Mouse (Mus musculus) kidney, adult 8-10 months (tissue): Measurements from ENCODE around the gene Sorcs2.

Experiments used
- DNase-seq, 2 experiments: peaks; one replicate each; pipeline ENCODE4 v3.0.0; 2022

The Sorcs2 gene

DNA sequence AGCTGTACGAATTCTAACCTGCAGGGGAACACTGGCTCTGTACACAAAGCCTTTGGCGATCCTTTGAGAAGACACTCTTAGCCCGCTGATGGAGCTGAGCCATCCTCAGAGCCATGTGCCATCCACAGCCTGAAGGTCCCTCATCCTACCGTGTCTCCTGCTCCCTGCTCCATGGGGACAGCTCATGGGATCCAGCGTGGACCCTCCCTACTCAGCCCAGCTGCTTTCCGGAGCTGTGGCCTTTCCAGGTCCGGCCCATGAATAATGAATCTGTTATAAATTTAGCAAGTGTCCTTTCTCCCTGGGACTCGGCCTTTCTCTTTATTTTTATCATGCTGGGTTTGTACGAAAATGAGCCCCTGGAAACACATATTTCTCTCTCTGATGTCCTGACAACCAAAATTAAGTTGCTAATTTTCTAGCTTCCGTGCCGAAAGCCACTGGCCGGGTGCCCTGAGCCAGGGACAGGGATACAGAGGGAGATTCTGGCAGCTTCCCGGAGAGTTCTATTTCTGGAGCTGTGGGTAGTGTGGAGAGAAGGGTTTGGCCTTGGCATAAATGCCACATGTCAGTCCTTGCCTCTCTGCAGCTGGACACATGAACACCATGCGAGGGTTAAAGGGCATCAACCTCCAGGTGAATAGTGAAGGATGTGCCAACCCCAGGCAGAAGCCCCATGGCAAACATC, 228.8 kb downstream of the Sorcs2 start:
- DNase-seq = no peak

GRCm38 (mm10) chr5:36166346-36167013, 231.5 kb downstream of the Sorcs2 start:
- DNase-seq = no peak

DNA sequence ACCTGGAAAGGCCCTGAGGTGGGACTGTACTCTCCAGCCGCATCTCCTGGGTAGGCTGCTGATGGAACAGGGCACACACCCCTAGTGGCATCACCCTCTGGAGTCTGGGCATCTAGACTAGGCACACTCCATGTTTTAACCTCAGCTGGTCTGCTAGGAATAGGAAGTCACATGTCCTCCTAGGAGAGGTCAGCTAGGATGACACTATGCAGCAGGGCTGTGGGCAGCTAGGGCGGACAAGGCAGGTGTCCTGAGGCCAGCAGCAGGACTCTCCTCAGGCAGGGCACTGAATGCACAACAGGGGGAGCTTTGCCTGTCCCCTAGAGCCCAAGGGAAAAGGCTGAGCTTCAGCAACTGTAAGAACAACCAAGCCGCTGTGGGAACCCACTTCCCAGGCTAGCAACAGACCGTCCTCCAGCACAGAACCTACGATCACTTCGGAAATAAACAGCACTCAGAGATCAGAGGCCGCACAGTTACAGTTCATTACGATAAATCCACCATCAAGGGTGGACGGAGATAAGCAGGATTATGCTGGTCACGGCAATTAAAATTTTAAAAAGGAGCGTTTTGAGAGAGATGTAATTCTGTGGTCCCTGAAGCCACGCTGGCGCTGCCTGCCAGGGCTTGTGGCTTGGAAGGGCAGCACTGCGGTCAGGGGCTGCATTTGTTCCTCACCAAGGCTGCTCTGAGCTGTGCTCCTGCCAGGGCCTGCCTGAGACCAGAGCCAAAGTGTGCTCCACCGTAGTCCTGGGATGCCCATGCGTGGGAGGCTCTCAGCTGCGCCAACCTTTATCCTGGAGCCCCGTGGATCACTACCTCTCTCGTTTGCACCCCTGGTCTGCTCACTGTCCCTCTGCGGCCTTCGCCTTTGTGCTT, 232.3 kb downstream of the Sorcs2 start:
- no peak for DNase-seq

DNA sequence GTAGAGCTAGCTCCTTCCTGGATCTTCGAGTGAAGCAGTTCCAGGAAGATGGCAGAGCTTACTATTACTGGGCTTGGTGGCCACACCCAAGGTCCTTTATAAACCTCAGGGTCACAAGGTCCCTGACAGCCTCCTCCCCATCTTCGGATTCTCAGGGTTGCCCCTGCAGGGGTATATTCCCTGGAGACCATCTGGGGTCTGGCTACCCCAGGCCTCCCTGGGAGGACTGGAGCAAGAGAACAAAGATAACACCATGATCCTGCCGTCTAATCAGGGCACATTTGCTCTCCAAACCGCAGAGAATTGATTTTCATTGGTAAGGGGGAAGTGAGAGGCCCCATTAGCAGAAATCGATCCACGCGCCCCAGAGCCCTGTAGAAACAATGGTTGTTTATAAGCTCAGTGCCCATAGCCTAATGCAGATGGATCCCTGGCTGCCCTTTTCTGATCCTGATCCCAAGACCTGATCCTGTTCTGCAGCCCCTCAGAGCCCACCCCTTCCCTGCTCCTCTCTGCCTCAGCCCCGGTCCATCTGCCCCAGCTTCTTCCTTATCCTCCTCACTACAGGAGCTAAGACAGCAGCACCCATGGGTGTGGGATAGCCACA, 243.0 kb downstream of the Sorcs2 start:
- DNase-seq = no peak

- no peak for DNase-seq
Measured at GRCm38 (mm10) chr5:36153261-36153660, 244.7 kb downstream of the Sorcs2 start.

- DNase-seq = peak; percentile 12 to 18
Measured at GRCm38 (mm10) chr5:36151086-36151485, 246.9 kb downstream of the Sorcs2 start.

DNA sequence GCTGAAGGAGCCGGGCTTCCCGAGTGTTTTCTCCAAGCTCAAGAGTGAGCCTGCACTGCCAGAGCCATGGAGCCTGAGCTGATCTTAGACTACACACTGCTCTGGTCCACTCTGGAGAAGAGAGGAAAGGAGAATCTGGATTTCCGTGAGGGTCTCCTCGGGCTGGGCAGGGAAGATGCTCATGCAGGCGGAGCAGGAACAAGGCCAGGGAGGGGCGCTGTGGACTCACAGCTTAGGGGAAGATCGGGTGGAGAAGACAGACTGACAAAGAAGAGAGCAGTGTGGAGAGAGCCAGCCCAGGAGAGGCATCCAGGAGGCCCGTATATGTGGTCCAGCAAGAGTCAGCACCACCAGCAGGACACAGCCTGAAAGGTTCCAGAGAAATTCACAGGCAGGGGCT, 248.8 kb downstream of the Sorcs2 start:
- DNase-seq = no peak

DNA sequence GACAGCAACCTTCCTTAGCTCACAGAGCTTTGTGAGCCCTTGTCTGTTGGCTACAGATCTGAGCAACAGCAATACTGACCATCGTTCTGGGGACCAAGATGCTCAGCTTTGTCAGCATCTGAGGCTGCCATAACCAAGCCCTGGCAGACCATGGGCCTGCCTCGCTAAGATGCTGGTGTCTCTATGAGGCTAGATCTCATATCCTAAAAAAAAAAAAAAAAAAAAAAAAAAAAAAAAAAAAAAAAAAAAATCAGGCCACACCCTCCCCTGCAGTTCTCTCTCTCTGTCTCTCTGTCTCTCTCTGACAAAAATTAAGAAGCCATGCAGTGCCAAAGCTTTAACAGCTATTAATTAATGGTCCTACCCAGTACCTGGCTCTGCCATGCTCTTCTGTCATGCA, 251.3 kb downstream of the Sorcs2 start:
- no peak for DNase-seq

GRCm38 (mm10) chr5:36144560-36144959, 253.4 kb downstream of the Sorcs2 start:
- no peak for DNase-seq

DNA sequence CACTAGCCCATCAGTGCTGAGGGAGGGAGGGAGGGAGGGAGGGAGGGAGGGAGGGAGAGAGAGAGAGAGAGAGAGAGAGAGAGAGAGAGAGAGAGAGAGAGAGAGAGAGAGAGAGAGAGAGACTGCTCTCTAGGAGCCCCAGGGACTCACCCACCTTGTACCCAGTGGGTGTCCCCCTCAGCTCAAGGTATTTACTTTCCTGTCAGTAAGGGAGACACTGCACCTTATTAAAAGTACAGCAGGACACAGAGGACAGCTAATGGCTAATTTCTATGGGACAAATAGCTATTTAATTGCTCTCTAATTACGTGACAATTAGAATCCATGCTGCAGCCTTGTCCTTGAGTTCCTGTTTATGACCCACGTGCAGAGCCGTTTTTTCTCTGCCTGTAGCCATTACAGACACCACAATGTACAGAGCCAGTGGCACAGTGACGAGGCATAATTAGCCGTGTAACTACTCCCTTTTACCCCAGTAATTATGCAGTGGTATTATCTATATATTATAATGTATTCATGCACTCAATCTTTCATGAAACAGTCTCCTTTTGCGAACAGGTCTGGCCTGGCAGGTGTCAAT, 256.2 kb downstream of the Sorcs2 start:
- no peak for DNase-seq

DNA sequence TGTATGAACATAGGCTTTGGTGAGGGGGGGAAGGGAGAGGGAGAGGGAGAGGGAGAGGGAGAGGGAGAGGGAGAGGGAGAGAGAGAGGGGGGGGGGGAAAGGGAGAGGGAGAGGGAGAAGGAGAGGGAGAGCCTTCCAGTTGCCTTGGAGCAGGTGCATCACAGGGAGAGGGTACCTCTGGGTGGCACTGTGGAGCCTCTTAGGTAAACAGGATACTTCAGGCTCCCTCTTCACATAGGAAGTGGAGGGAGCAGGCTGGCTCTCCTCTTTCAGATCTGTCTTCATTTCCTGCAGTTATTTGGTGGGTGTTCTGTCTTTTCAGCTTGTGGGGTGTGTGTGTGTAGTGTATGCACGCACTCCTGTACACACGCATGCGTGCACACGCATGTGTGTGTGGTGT, 256.8 kb downstream of the Sorcs2 start:
- DNase-seq = peak; percentile 8 to 43

DNA sequence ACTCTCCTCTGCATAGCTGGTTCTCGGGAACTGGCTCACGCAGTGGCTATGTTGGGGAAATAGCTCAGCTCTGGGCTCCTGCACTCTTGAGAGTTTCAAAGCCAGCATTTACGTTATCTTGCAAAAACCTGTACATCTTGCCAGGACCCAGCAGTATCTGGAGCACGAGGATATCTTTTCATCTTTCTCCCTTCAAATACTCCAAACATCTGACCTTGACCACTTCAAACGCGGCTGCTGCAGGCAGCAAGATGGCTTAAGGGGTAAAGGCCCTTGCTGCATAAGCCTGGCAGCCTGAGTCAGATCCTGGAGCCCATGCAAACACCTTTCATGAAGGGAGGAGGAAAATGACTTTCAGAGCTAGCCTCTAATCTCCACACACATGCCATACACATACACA, 258.2 kb downstream of the Sorcs2 start:
- DNase-seq = no peak

DNA sequence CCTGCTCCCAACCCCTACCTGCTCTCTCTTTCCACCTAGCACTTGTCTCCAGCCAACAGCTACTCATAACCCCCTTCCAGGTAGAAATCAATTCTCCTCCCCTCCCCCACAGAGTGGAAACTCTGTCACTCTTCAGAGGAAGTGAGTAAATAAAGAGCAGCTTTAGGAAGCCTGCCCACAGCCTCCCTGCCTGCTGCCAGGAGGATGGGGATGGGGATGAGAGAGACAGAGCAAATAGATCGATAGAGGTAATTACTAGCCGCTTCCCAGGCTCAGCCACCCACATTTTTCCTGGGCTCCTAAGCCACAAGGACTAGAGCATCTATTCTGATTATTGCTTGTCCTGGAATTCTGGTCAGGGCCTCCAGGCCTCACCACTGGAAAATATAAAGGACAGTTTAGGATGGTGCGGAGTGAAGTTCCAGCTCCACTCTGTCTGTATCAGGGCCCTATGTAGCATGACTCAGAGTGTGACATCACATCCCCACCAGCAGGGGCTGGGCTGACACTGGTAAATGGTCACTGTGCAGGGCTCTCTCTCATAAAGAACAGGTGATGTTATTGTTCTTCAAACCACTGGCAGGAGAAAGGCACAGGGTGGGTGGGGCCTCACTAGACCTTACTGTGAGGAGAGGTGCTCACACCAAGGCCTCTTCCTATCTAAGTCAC, 261.9 kb downstream of the Sorcs2 start:
- no peak for DNase-seq

DNA sequence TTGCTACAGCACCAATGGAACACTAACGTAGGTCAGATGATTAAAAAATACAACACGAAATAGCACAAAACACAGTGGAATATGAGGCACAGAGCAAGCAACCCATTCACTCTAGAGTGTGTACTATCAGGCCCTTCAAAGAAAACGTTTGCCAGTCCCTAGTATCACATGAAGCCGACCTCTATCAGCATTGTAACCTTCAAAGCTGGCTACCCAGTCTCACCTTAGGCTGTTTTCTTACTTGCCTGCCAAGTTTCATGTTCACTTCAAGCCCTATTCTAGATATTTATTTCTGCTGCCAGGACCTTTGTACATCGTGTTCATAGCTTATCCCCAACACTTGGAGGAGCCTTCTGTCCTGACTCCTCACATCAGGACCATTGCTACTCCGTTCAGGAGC, 263.6 kb downstream of the Sorcs2 start:
- DNase-seq = no peak

- DNase-seq = no peak
Measured at GRCm38 (mm10) chr5:36133893-36134292, 264.0 kb downstream of the Sorcs2 start.

- no peak for DNase-seq
Measured at GRCm38 (mm10) chr5:36130393-36131011, 267.4 kb downstream of the Sorcs2 start.

DNA sequence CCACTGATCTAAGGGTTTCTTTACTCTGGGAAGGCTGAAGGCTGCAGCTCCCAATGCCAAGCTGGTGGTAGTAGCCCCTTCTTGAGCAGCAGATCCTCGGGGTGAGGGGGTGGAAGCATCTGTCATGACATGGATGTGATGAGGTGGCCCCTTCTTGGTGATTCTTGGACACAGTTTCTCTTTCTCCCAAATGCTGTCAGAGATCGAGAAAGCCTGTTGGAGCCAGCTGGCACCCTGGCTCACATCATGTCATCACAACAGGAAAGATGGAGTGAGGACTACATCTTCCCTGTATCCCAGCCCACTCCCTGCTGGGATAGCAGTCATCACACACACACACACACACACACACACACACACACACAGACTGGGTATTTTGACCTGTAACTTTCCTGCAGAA, 268.3 kb downstream of the Sorcs2 start:
- DNase-seq = no peak

DNA sequence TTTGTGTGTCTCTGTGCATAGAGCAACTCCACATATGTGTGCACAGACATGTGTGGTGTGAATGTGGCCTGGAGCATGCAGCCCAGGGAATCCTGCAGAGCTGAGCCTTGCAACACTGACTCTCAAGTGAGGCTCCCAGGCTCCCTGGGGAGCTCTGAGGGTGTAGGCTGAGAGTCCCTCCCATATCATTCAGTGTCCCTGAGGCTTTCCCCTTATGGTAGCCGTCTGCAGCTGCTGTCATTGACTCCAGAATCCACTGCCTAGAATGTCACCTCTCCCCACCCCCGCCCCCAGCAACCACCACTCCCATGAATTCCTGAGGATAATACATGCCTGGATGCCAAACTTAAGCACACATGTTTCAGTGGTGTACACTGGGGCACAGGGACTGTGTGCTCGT, 269.4 kb downstream of the Sorcs2 start:
- DNase-seq = no peak

DNA sequence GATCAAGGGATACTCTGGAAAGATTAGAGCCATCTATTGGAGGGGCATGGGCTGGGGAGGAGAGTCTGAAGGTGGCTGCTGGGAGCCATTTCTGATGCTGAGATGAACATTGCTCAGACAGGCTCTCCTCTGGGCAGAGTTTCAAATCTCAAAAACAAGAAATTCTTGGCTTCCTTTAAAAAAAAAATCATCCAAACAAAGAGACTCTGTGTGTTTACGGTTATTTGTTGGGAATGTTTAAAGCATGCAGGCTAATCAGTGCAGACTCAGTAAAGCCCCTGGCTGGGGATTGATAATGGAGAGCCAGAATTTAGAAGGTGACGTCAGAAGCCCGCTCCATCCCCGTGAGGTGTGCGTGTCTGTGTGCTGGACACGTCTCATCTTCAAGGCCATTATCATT, 272.9 kb downstream of the Sorcs2 start:
- DNase-seq = no peak

DNA sequence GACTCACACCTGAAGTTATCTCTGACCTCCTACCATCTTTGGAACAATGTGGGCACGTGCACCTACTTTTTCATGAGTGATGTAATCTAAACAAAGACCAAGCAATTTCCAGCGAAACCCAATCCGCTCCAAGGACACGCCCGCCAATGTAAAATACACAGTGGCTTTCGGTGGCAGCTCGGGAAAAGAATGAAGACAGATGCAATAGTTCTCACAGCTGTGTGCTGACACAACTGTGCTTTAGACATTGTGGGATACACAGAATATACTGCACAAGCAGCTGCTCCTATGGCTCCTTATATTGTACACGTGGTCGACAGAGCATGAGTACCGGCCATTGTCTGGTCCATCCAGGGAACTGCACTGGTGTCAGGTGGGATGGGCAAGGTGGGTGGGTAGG, 275.0 kb downstream of the Sorcs2 start:
- no peak for DNase-seq

GRCm38 (mm10) chr5:36120931-36121341, 277.0 kb downstream of the Sorcs2 start:
- DNase-seq = peak; percentile 15 to 22

DNA sequence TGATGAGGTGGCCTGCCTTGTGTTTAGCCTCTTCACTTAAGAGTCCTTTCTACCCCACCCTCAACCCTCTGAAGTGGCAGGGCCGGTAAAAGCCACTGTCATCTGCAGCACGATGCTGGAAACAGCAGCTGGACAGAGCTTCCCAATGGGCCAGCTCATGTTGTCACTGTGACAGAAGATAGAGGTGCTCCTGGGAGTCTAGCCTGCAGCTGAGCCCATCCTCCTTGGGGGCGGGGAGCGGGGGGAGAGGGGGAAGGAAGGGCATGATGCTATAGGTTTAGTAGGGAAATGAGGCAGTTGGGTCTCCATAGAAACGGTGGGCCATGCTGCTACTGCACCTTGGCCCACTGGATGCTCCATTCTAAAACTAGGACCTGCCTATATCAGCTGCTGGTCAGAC, 279.9 kb downstream of the Sorcs2 start:
- DNase-seq = no peak
